Mouse (Mus musculus): ENCODE results near the gene Naa40. TPM values are rescaled to one million over a fixed set of nuclear protein-coding genes. Genes with fewer than 3 reads are reported as not detected.
A peak's percentile ranks its signal among the peaks of the same experiment; 100 is the strongest.

Gene Naa40
- polyA plus RNA-seq, 1 experiment from 2014 or later, result 67.6 TPM

DNA sequence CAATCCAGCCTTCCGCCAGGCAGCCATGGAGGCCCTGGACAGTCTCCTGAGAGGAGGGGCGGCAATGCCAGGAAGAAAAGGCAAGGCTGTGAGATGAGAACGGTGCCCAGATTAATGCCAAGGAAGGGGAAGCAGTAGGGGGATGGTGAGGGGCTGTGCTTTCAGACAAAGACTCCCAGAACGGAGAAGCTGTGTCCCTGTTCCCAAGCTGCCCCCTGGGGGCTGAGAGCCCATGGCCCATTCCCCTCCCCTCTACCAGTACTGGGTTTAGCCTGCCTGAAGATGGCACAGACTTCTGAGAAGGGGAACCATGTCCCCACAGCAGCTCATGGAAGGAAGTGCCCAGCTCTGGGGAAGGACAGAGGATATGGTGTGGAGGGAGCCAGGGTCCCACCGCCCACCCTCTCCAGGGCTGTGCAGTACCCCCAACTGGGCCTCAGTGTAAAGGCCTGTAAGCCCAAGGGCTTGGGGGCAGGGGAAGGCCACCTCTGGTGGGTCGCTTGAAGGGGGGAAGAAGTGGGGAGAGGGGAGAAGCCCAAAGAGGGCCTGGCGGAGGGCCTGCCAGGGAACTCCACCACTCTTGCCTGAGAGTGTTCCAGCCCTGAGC, 35.2 kb upstream of the Naa40 start:
- Histone ChIP-seq H3K36me3 (replicated peaks; ENCODE audit: control insufficient read depth, insufficient read depth) (peaks cover 84% of the 10 kb centered on the region), H3K4me3 (replicated peaks; ENCODE audit: low read length) (no peak overlapping the region), H3K9ac (peak overlapping the region; percentile 4; the same call in 1 of the 2 replicates), H3K4me2 (replicated peaks) (no peak overlapping the region), H3K27ac (peak overlapping the region; percentile 60), H3K27me3 (ENCODE audit: control insufficient read depth, insufficient read depth, low read length) (no peaks in the 10 kb centered on the region), H3K9me3 (ENCODE audit: control insufficient read depth, low read length) (no peaks in the 10 kb centered on the region), H3K4me1 (replicated peaks; ENCODE audit: control insufficient read depth, insufficient read depth, low read length) (peaks cover 27% of the 10 kb centered on the region; the same call in 1 of the 2 replicates)
- ATAC-seq (ENCODE audit: low FRiP score), result peak; percentile 25; the same call in 1 of the 2 replicates
- no peak for DNase-seq (ENCODE audit: low spot score)
- WGBS, result 25% methylated on average over 7 of the region's 7 CpGs

DNA sequence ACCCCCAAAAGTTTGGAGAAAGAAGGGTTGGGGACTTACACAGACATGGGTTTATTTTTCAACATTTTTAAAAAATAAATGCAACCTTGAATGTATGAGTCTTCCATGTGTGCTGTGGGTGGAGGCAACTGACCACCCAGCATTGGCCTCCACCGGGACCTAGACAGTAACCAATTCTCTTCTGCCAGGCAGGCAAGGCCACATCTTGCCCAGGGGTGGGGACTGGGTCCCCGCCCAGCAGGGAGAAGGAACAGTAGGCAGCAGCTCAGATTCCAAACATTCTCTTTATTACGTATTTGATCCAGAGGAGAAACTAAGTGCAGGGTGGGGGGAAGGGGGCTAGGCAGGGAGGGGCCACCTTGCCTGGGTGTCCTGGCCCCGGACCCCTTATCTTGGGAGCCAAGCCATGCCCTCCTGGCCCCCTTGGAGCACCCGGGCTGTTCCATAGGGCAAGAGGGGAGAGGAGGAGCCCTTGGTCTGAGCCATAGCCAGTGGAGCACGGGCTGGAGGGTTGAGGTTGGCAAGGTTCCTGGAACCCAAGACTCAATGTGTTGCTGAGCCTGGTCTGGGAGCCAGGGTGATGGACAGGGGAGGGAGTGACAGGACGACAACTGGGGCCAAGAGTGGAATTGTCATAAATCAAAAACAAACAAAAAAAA, 34.3 kb upstream of the Naa40 start:
- H3K4me2 ChIP-seq (replicated peaks), result no peak overlapping the region
- H3K9ac ChIP-seq, result no peak overlapping the region
- 46% methylated on average over 7 of the region's 7 CpGs for WGBS
- no peak overlapping the region for H3K4me3 ChIP-seq (replicated peaks; ENCODE audit: low read length)
- H3K27me3 ChIP-seq (ENCODE audit: control insufficient read depth, insufficient read depth, low read length), result no peaks in the 10 kb centered on the region
- H3K9me3 ChIP-seq (ENCODE audit: control insufficient read depth, low read length), result no peaks in the 10 kb centered on the region
- peaks cover 81% of the 10 kb centered on the region for H3K36me3 ChIP-seq (replicated peaks; ENCODE audit: control insufficient read depth, insufficient read depth)
- peaks cover 34% of the 10 kb centered on the region for H3K4me1 ChIP-seq (replicated peaks; ENCODE audit: control insufficient read depth, insufficient read depth, low read length)
- DNase-seq (ENCODE audit: low spot score) (no peak), ATAC-seq (ENCODE audit: low FRiP score) (no peak)
- H3K27ac ChIP-seq, result peak overlapping the region; percentile 60

GRCm38 (mm10) chr19:7274326-7274990, 33.5 kb upstream of the Naa40 start:
- ATAC-seq (ENCODE audit: low FRiP score), result no peak
- Histone ChIP-seq H3K4me1 (replicated peaks; ENCODE audit: control insufficient read depth, insufficient read depth, low read length) (peaks cover 42% of the 10 kb centered on the region), H3K36me3 (replicated peaks; ENCODE audit: control insufficient read depth, insufficient read depth) (peaks cover 73% of the 10 kb centered on the region), H3K9ac (peak overlapping the region; percentile 25; the same call in 1 of the 2 replicates), H3K4me2 (replicated peaks) (no peak overlapping the region), H3K9me3 (ENCODE audit: control insufficient read depth, low read length) (no peaks in the 10 kb centered on the region), H3K4me3 (replicated peaks; ENCODE audit: low read length) (no peak overlapping the region), H3K27me3 (ENCODE audit: control insufficient read depth, insufficient read depth, low read length) (no peaks in the 10 kb centered on the region), H3K27ac (peak overlapping the region; percentile 56)
- WGBS, result 73% methylated on average over 13 of the region's 13 CpGs
- DNase-seq (ENCODE audit: low spot score), result peak; percentile 54

GRCm38 (mm10) chr19:7273486-7273885, 32.5 kb upstream of the Naa40 start:
- Histone ChIP-seq H3K4me1 (replicated peaks; ENCODE audit: control insufficient read depth, insufficient read depth, low read length) (peaks cover 45% of the 10 kb centered on the region), H3K4me2 (replicated peaks) (no peak overlapping the region), H3K27ac (no peak overlapping the region), H3K36me3 (replicated peaks; ENCODE audit: control insufficient read depth, insufficient read depth) (peaks cover 69% of the 10 kb centered on the region), H3K4me3 (replicated peaks; ENCODE audit: low read length) (no peak overlapping the region), H3K9ac (no peak overlapping the region), H3K9me3 (ENCODE audit: control insufficient read depth, low read length) (no peaks in the 10 kb centered on the region), H3K27me3 (ENCODE audit: control insufficient read depth, insufficient read depth, low read length) (no peaks in the 10 kb centered on the region)
- ATAC-seq (ENCODE audit: low FRiP score) (no peak), DNase-seq (ENCODE audit: low spot score) (no peak)
- WGBS, result 90% methylated on average over 4 of the region's 4 CpGs

- Histone ChIP-seq H3K27me3 (ENCODE audit: control insufficient read depth, insufficient read depth, low read length) (no peaks in the 10 kb centered on the region), H3K9me3 (ENCODE audit: control insufficient read depth, low read length) (no peaks in the 10 kb centered on the region), H3K36me3 (replicated peaks; ENCODE audit: control insufficient read depth, insufficient read depth) (peaks cover 39% of the 10 kb centered on the region), H3K4me1 (replicated peaks; ENCODE audit: control insufficient read depth, insufficient read depth, low read length) (peaks cover 51% of the 10 kb centered on the region), H3K4me3 (replicated peaks; ENCODE audit: low read length) (peak overlapping the region; percentile 88), H3K4me2 (replicated peaks) (peak overlapping the region; percentile 66), H3K9ac (peak overlapping the region; percentile 80), H3K27ac (peak overlapping the region; percentile 95)
- no peak for ATAC-seq (ENCODE audit: low FRiP score)
- 8% methylated on average over 11 of the region's 11 CpGs for WGBS
- no peak for DNase-seq (ENCODE audit: low spot score)
These were observed 28.5 kb upstream of the Naa40 start for GRCm38 (mm10) chr19:7269290-7270044.

- H3K4me1 ChIP-seq (replicated peaks; ENCODE audit: control insufficient read depth, insufficient read depth, low read length), result peaks cover 51% of the 10 kb centered on the region
- no peaks in the 10 kb centered on the region for H3K27me3 ChIP-seq (ENCODE audit: control insufficient read depth, insufficient read depth, low read length)
- H3K9me3 ChIP-seq (ENCODE audit: control insufficient read depth, low read length), result no peaks in the 10 kb centered on the region
- H3K27ac ChIP-seq, result peak overlapping the region; percentile 95
- peaks cover 32% of the 10 kb centered on the region for H3K36me3 ChIP-seq (replicated peaks; ENCODE audit: control insufficient read depth, insufficient read depth)
- DNase-seq (ENCODE audit: low spot score) (peak; percentile 67), ATAC-seq (ENCODE audit: low FRiP score) (0 out of 2 replicates have a peak, but pooled peaks have one; percentile 7)
- H3K4me3 ChIP-seq (replicated peaks; ENCODE audit: low read length), result peak overlapping the region; percentile 88
- under 1% methylated on average over 30 of the region's 30 CpGs for WGBS
- peak overlapping the region; percentile 66 for H3K4me2 ChIP-seq (replicated peaks)
- H3K9ac ChIP-seq, result peak overlapping the region; percentile 80
These were observed 27.7 kb upstream of the Naa40 start for GRCm38 (mm10) chr19:7268722-7269090.

DNA sequence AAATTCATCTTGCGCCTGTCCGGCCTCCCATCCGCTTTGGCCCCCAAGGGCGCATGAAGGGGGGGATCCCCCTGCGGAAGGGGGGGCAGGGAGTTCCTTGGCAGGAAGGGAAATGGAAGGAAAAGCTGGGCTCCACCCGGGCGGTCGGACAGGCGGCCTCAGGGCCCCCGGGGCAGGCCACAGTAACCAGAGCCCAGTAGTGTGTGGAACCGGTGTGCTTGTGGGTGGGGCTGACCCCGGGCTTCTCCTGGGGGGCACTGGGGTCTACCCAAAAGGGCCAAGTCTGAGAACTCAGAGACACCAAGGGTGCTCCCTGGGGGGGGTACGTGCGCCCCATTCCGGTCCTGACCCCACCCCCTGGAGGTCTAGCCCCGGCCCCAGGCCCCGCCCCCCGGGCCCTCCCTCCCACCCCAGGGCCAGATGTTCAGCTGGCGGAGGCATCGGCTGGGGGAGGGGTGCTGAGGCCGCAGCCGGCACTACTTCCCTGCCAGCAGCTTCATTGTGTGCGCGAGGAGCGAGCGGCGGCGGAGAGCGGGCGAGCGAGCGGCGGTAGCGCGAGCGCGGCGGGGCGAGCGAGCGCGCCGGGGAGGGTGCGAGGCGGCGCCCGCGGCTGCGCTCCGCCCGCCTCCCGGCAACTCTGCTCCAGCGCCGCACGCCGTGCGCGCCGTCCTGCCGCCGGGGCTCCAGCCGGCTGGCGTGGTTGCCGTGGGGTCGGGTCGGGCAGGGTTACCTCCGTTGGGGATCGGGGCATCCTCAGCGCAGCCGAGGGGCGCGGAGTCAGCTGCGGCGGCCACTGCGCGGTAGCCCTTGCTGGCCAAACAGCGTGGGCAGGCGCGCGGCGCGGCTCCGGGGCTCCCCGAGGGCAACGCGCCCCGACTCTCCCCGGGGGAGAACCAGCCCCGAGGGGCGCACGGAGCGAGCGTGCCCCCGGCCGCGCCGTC, 27.1 kb upstream of the Naa40 start:
- DNase-seq (ENCODE audit: low spot score), result peak; percentile 83
- peak; percentile 64 for ATAC-seq (ENCODE audit: low FRiP score)
- no peaks in the 10 kb centered on the region for H3K9me3 ChIP-seq (ENCODE audit: control insufficient read depth, low read length)
- H3K27me3 ChIP-seq (ENCODE audit: control insufficient read depth, insufficient read depth, low read length), result no peaks in the 10 kb centered on the region
- H3K4me3 ChIP-seq (replicated peaks; ENCODE audit: low read length), result peak overlapping the region; percentile 88
- H3K4me1 ChIP-seq (replicated peaks; ENCODE audit: control insufficient read depth, insufficient read depth, low read length), result peaks cover 51% of the 10 kb centered on the region
- 1% methylated on average over 75 of the region's 97 CpGs for WGBS
- H3K4me2 ChIP-seq (replicated peaks), result peak overlapping the region; percentile 66
- H3K36me3 ChIP-seq (replicated peaks; ENCODE audit: control insufficient read depth, insufficient read depth), result peaks cover 25% of the 10 kb centered on the region
- peak overlapping the region; percentile 95 for H3K27ac ChIP-seq
- peak overlapping the region; percentile 80 for H3K9ac ChIP-seq

- peaks cover 17% of the 10 kb centered on the region for H3K36me3 ChIP-seq (replicated peaks; ENCODE audit: control insufficient read depth, insufficient read depth)
- peak within 1 kb of the TSS; percentile 95 for H3K27ac ChIP-seq
- ATAC-seq (ENCODE audit: low FRiP score) (peak; percentile 49), DNase-seq (ENCODE audit: low spot score) (peak; percentile 68)
- H3K9me3 ChIP-seq (ENCODE audit: control insufficient read depth, low read length), result no peaks in the 10 kb centered on the region
- WGBS, result 0% methylated on average over 23 of the region's 28 CpGs
- H3K4me1 ChIP-seq (replicated peaks; ENCODE audit: control insufficient read depth, insufficient read depth, low read length), result peaks cover 51% of the 10 kb centered on the region
- H3K9ac ChIP-seq, result peak within 1 kb of the TSS; percentile 80
- H3K4me2 ChIP-seq (replicated peaks), result peak within 1 kb of the TSS; percentile 66
- H3K27me3 ChIP-seq (ENCODE audit: control insufficient read depth, insufficient read depth, low read length), result no peaks in the 10 kb centered on the region
- H3K4me3 ChIP-seq (replicated peaks; ENCODE audit: low read length), result peak within 1 kb of the TSS; percentile 88
These were observed 26.2 kb upstream of the Naa40 start, which contains the start of gene Rcor2 for GRCm38 (mm10) chr19:7267091-7267741. TSS of gene Rcor2 (plus strand) at chr19:7267325.

Data from hindbrain, embryonic 14.5 days (tissue).